Mouse (Mus musculus) forebrain, embryonic 11.5 days (tissue): Measurements from ENCODE around the gene Tuft1. TPM values are rescaled to one million over a fixed set of nuclear protein-coding genes. Genes with fewer than 3 reads are reported as not detected.

Source experiments
- ATAC-seq: fragments of 200-750 bp; cut with Nextera tagmentation; replicated peaks from 2 replicates; pipeline ENCODE4 v1.8.0; 2017; ENCODE audit warnings: moderate TSS enrichment; ENCODE audit not compliant: low FRiP score
- DNase-seq: peaks from one replicate; pipeline ENCODE4 v3.0.0-alpha.2; 2017; ENCODE audit warnings: low spot score
- H3K27ac ChIP-seq: fragments of 300-500 bp; sonication (generic); 2 replicates; pipeline ENCODE4 v1.5.1; 2014; ENCODE audit warnings: low read depth, low read length
- H3K27me3 ChIP-seq: fragments of 300-500 bp; sonication (generic); 2 replicates; pipeline ENCODE4 v1.6.1; 2014; ENCODE audit warnings: mild to moderate bottlenecking, low read length, mixed read lengths; ENCODE audit not compliant: control insufficient read depth, insufficient read depth
- H3K36me3 ChIP-seq: fragments of 300-500 bp; sonication (generic); 2 replicates; pipeline ENCODE4 v1.6.1; 2014; ENCODE audit warnings: mild to moderate bottlenecking, low read length, moderate library complexity, mixed read lengths; ENCODE audit not compliant: control insufficient read depth, insufficient read depth
- H3K4me1 ChIP-seq: fragments of 300-500 bp; sonication (generic); replicated peaks from 2 replicates; pipeline ENCODE4 v1.6.1; 2014; ENCODE audit warnings: low read length, mixed read lengths; ENCODE audit not compliant: control insufficient read depth, insufficient read depth
- H3K4me2 ChIP-seq: fragments of 300-500 bp; sonication (generic); 2 replicates; pipeline ENCODE4 v1.6.1; 2014; ENCODE audit warnings: low read depth, mild to moderate bottlenecking, low read length, moderate library complexity, mixed read lengths; ENCODE audit not compliant: severe bottlenecking
- H3K4me3 ChIP-seq: fragments of 300-500 bp; sonication (generic); 2 replicates; pipeline ENCODE4 v1.5.1; 2014; ENCODE audit warnings: low read depth, low read length
- H3K9ac ChIP-seq: fragments of 300-500 bp; sonication (generic); 2 replicates; pipeline ENCODE4 v1.6.1; 2014; ENCODE audit warnings: low read length
- H3K9me3 ChIP-seq: fragments of 300-500 bp; sonication (generic); 2 replicates; pipeline ENCODE4 v1.6.1; 2016; ENCODE audit warnings: low read length, mixed read lengths; ENCODE audit not compliant: control insufficient read depth
- WGBS: fragments of 180-500 bp; shearing (Covaris S2); extraction: QIAGEN DNeasy Blood & Tissue Kit; methylation state at CpG from one replicate; pipeline ENCODE4 v1.1.7; 2014; 5-methylcytosine and 5-hydroxymethylcytosine counted together
- polyA plus RNA-seq: library from polyadenylated mRNA; unstranded; fragments of >200 nt; fragmentation: Nextera tagmentation; extraction: Ambion mirVana; gene quantifications from 2 replicates; pipeline ENCODE4 v1.2.1, GENCODE M21; 2014

Tuft1 gene
- polyA plus RNA-seq, 1 experiment from 2014 or later, result 3.8 TPM

DNA sequence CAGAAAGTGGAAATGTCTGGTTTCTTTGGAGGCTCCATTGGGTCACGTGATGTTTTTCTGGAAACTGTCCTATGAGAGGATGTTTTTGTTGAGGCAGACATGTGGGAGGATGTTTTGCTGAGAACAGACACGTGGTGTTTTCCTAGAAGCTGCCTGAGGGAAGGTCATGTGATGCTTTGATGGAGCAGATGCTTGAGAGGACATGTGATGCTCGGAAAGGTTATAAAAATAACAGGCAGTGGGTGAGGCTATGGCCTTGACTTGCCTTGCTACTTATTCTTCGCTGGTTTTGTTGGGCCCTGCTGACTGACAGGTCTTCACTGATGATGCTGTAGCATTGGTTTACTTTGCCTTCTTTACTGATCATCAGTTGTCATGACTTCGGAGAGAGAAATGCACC lies 67.6 kb downstream of the Tuft1 start:
- WGBS, result 83% methylated on average over 5 of the region's 5 CpGs
- H3K9ac ChIP-seq, result no peak overlapping the region
- H3K4me3 ChIP-seq, result no peak overlapping the region
- no peak overlapping the region for H3K27ac ChIP-seq
- no peaks in the 10 kb centered on the region for H3K36me3 ChIP-seq
- H3K9me3 ChIP-seq, result no peaks in the 10 kb centered on the region
- DNase-seq, result no peak
- no peak overlapping the region for H3K4me2 ChIP-seq
- no peak for ATAC-seq
- no peaks in the 10 kb centered on the region for H3K27me3 ChIP-seq
- no peaks in the 10 kb centered on the region for H3K4me1 ChIP-seq

DNA sequence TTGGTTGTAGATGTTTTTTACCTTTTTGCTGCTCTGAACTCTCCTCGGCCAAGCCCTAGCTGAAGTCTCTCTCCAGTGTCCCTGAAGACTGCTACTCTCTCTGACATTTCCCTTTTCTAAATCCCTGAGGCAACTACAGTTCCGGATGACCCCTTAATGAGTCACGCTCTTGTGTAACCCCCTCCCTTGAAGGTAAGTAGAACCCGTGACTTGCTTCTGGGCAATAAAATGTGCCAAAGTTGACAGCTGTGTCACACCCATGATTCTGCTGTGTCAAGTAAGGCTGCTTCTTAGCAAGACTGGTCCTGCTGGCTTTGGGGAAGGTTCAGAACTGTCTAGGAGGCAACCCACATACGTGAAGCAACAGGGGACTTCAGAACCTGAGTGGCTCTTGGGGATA lies 70.7 kb downstream of the Tuft1 start:
- H3K4me3 ChIP-seq, result no peak overlapping the region
- WGBS, result 80% methylated on average over 5 of the region's 5 CpGs
- no peaks in the 10 kb centered on the region for H3K9me3 ChIP-seq
- H3K27me3 ChIP-seq, result no peaks in the 10 kb centered on the region
- ATAC-seq (no peak), DNase-seq (no peak)
- no peak overlapping the region for H3K4me2 ChIP-seq
- H3K27ac ChIP-seq, result no peak overlapping the region
- H3K36me3 ChIP-seq, result no peaks in the 10 kb centered on the region
- H3K4me1 ChIP-seq, result no peaks in the 10 kb centered on the region
- no peak overlapping the region for H3K9ac ChIP-seq

DNA sequence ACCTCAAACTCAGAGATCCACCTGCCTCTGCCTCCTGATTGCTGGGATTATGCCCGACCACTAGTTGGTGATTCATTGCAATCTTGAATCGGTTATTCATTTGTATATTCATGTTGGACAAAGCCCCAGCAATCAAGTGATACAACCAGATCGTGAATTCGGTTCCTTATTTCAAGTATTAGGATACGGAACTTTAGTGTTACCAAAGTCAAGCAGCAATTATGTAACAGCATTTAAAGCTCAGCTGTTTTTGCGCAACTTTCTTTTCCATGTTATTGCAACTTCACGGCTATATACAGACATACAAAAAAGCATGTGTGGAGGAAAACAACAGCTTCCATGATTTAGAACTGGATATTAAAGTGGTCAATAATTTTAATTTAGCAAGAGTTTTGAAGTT lies 75.7 kb downstream of the Tuft1 start:
- 73% methylated on average over 7 of the region's 7 CpGs for WGBS
- Histone ChIP-seq H3K9ac (no peak overlapping the region), H3K4me1 (peaks cover 5% of the 10 kb centered on the region; the same call in 1 of the 2 replicates), H3K27me3 (no peaks in the 10 kb centered on the region), H3K9me3 (no peaks in the 10 kb centered on the region), H3K27ac (no peak overlapping the region), H3K4me3 (no peak overlapping the region; the same call in 1 of the 2 replicates), H3K4me2 (no peak overlapping the region), H3K36me3 (no peaks in the 10 kb centered on the region)
- no peak for ATAC-seq
- DNase-seq, result no peak

DNA sequence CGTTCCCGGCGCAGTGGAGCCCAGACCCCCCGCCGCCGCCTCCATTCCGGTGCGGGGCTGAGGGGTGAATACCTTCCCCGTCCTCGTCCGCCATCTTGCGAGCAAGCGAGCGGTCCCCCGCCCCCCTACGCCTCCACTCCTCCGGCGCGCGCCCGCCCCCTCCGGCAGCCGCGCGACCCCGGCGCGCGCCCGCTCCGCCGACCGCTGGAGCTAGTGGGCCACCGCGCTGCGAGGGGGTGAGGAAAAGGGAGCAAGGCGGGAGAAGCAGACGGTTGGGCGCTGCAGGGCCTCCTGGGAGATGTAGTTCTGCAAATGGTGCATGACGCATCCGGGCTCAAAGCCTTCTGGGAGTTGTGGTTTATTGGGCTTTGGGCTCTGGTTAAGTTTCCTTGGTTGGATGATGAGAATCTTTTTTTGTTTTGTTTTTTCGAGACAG lies 76.2 kb downstream of the Tuft1 start, which contains the start of gene Snx27:
Gene Snx27, minus strand, starts transcription at position 261 of the 436 bp plus-strand sequence.
- DNase-seq (peak; percentile 97), ATAC-seq (peak; percentile 99)
- under 1% methylated on average over 37 of the region's 42 CpGs for WGBS
- Histone ChIP-seq H3K9ac (peak within 1 kb of the TSS; percentile 86), H3K9me3 (no peaks in the 10 kb centered on the region), H3K4me2 (peak within 1 kb of the TSS; percentile 58), H3K36me3 (no peaks in the 10 kb centered on the region), H3K27ac (peak within 1 kb of the TSS; percentile 70), H3K4me3 (peak within 1 kb of the TSS; percentile 62), H3K27me3 (no peaks in the 10 kb centered on the region), H3K4me1 (peaks cover 5% of the 10 kb centered on the region; the same call in 1 of the 2 replicates)

DNA sequence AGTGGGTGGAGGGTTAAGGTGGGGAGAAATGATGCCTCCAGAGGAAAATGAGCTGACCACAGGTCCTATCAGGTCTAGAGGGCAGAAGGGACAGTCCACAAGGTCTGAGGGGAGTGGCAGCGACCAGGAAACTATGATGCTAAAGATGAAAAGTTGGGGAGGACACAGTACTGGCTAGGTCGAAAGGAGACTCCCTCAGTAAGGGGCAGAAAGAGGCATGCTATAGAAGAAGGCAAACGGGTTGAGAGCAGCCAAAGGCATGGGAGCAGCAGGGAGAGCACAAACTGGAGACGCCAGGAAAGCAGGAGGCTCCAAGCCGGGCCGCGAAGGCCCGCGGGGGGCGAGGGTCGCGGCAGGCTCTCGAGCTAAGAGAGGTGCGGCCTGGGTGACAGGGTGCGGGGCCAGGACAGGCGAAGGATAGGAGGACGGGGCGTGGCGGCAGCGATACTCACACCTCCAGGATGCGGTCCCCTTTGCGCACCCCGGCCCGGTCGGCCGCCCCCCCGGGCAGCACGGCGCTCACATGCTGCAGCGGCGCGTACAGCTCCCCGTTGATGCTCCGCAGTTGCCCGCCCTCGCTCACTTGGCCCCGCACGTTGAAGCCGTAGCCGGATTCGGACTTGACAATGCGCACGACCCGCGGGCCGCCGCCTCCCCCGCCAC lies 76.7 kb downstream of the Tuft1 start:
- Histone ChIP-seq H3K27ac (peak overlapping the region; percentile 70), H3K4me1 (peaks cover 5% of the 10 kb centered on the region; the same call in 1 of the 2 replicates)
- WGBS, result under 1% methylated on average over 46 of the region's 48 CpGs

DNA sequence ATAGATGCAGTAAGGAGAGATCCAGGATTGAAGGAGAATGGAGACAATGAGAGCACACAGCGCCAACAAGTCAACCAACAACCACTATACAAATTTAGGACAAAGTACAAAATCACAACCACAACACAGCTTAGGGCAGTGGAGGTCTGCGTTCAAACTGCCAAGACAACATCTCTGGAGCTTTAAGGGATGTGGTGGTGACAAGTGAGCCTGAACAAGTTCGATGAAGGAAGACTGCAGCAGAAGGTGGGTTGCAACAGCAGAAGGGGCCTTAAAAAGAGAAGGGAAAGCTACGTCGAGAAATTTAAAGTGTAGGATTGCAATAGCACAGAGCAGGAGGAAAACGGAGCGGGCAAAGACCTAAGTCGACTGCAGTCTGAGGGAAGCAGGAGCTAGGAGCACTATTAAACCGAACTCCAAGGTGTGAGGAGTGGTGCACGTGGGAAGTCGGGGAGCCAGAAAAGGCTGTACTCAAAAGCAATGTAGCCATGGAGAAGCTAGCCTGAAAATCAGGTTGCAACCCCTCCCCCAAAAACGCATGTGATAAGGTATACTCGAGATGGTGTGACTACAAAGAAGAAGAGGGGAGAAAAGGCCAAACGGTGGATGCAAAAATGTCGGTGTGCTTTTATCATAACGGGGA lies 77.4 kb downstream of the Tuft1 start:
- no peaks in the 10 kb centered on the region for H3K9me3 ChIP-seq
- 3% methylated on average over 16 of the region's 16 CpGs for WGBS
- H3K27ac ChIP-seq, result no peak overlapping the region
- DNase-seq (peak; percentile 51), ATAC-seq (no peak)
- no peaks in the 10 kb centered on the region for H3K27me3 ChIP-seq
- peak overlapping the region; percentile 86 for H3K9ac ChIP-seq
- peak overlapping the region; percentile 58 for H3K4me2 ChIP-seq
- peaks cover 5% of the 10 kb centered on the region; the same call in 1 of the 2 replicates for H3K4me1 ChIP-seq
- H3K4me3 ChIP-seq, result peak overlapping the region; percentile 62
- no peaks in the 10 kb centered on the region for H3K36me3 ChIP-seq

More for the DNA sequence above, 76.7 kb downstream of the Tuft1 start:
- Histone ChIP-seq H3K27me3 (no peaks in the 10 kb centered on the region), H3K36me3 (no peaks in the 10 kb centered on the region), H3K4me2 (peak overlapping the region; percentile 58), H3K9me3 (no peaks in the 10 kb centered on the region), H3K9ac (peak overlapping the region; percentile 86), H3K4me3 (peak overlapping the region; percentile 62)
- ATAC-seq (peak; percentile 82), DNase-seq (no peak)

DNA sequence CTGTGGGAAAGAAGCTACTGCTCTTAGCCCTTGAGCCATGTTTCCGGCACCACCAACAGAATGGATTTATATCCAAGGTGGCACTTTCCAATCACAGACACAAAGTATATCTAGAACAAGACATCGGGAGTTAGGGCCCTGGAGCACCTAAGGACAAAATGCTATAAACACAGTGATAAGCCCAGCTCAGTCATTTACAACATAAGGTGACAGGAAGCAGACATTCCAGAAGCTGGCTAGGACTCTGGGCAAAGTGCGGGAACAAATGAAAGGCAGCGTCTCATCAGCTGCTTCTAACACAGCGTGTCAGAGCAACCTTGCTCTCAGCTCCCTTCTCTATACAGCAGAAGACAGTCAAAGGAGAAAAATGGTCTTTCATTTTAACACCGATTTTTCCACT lies 84.2 kb downstream of the Tuft1 start:
- 93% methylated on average over 6 of the region's 6 CpGs for WGBS
- ATAC-seq, result no peak
- H3K36me3 ChIP-seq, result no peaks in the 10 kb centered on the region

DNA sequence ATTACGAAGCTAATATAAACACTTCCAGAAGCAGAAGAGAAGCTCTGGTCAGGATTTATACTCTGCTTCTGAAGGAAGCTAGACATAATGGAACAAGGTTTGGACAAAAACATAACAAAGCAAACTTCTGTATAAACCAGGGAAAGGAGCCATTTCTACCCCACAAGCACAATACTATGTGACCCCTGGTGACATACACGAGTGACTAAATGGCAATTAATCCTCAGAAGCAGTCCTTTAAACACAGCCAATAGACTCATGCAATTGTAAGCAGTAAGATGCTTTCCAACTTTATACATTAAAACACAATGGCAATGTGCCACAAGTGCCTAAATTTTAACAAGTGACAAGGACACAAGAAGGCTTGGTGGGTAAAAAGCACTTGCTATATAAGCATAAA lies 91.4 kb downstream of the Tuft1 start:
- Histone ChIP-seq H3K9ac (no peak overlapping the region), H3K9me3 (no peaks in the 10 kb centered on the region), H3K4me1 (peaks cover 2% of the 10 kb centered on the region; the same call in 1 of the 2 replicates), H3K4me2 (no peak overlapping the region), H3K27ac (no peak overlapping the region), H3K36me3 (no peaks in the 10 kb centered on the region), H3K27me3 (no peaks in the 10 kb centered on the region), H3K4me3 (no peak overlapping the region)
- ATAC-seq (no peak), DNase-seq (no peak)
- 62% methylated on average over 2 of the region's 2 CpGs for WGBS

More for the DNA sequence above, 84.2 kb downstream of the Tuft1 start:
- no peak overlapping the region for H3K27ac ChIP-seq
- H3K4me3 ChIP-seq, result no peak overlapping the region
- no peak for DNase-seq
- H3K27me3 ChIP-seq, result no peaks in the 10 kb centered on the region
- H3K4me1 ChIP-seq, result 0 out of 2 replicates have a peak, but pooled peaks cover 3% of the 10 kb centered on the region
- H3K9ac ChIP-seq, result no peak overlapping the region
- H3K9me3 ChIP-seq, result no peaks in the 10 kb centered on the region
- no peak overlapping the region for H3K4me2 ChIP-seq
